Mouse (Mus musculus) erythroblast, embryonic 14.5 days (primary cell): ENCODE data around the gene Fsd2. TPM values are rescaled to one million over a fixed set of nuclear protein-coding genes. Genes with fewer than 3 reads are reported as not detected.

Source experiments
- H3K27me3 ChIP-seq: 2 replicates; pipeline ENCODE4 v1.6.1; 2012; ENCODE audit warnings: inconsistent platforms; ENCODE audit not compliant: control insufficient read depth
- H3K36me3 ChIP-seq: 2 replicates; pipeline ENCODE4 v1.6.1; 2012; ENCODE audit warnings: mild to moderate bottlenecking, inconsistent platforms; ENCODE audit not compliant: control insufficient read depth
- H3K4me1 ChIP-seq: 2 replicates; pipeline ENCODE4 v1.6.1; 2012; ENCODE audit warnings: inconsistent platforms; ENCODE audit not compliant: control insufficient read depth
- H3K4me3 ChIP-seq: replicated peaks from 2 replicates; pipeline ENCODE3; 2012; ENCODE audit warnings: moderate library complexity, mild to moderate bottlenecking, inconsistent platforms
- H3K9me3 ChIP-seq: 2 replicates; pipeline ENCODE4 v1.6.1; 2012; ENCODE audit warnings: low read length, inconsistent platforms, mixed read lengths; ENCODE audit not compliant: control insufficient read depth
- GATA1 ChIP-seq: IDR thresholded peaks from 2 replicates; pipeline ENCODE4 v1.6.1; 2012; ENCODE audit warnings: low read length, inconsistent platforms, mixed read lengths
- TAL1 ChIP-seq: IDR thresholded peaks from 3 replicates; pipeline ENCODE4 v1.6.1; 2012; ENCODE audit warnings: low read length, inconsistent platforms, mixed read lengths
- polyA plus RNA-seq: library from polyadenylated mRNA; stranded (reverse); fragments of >175 nt; gene quantifications from 2 replicates; pipeline ENCODE4 v1.2.3, GENCODE M21; 2012

Gene Fsd2
- polyA plus RNA-seq, 1 experiment, result not detected

DNA sequence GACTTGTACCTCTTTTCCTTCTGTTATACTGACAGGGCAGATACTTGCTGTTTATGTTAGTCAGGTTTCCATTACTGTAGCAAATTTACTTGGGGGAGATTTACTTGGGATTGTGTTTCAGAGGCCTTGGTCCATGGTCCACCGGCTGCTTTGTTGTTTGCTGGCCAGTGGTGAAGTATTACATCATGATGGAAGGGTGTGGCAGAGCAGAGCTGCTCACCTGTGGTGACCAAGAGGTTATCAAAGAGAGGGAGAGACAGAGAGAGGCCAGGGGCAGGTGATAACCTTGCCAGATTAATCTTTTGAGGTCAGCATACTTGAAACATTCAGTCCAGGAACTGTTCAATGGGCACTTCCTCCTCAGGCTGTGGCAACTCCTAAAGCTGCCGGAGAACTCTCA is 65.7 kb downstream of the Fsd2 start:
- no peak overlapping the region for H3K4me3 ChIP-seq
- no peaks in the 10 kb centered on the region for H3K4me1 ChIP-seq
- no peaks in the 10 kb centered on the region for H3K9me3 ChIP-seq
- H3K27me3 ChIP-seq, result 0 out of 2 replicates have a peak, but pooled peaks cover 2% of the 10 kb centered on the region
- no peaks in the 10 kb centered on the region for H3K36me3 ChIP-seq
- TF ChIP-seq GATA1, result no peak
- TF ChIP-seq TAL1, result no peak

DNA sequence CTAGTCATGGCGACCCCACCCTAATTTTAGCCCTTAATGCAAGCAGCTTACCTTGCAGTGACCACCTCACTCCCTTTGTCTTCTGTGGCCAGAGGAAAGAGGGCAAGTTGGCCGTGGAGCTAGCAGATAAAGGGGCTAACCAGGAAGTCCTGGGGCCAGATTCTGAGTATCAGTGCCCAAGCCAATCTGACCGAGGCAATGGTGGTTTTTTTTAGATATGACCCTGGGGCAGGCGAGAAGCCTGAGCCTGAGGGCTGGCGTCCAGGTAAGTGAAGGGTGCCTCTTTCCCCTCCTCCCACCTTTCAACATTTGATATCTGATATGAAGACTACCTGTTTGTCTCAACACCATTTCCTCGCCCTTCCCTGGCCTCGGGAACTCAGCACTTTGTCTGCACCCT is 68.6 kb downstream of the Fsd2 start, which contains the start of gene BC048679:
Gene BC048679, minus strand, starts transcription at position 101 of the 400 bp plus-strand sequence.
- Histone ChIP-seq H3K4me1 (no peaks in the 10 kb centered on the region), H3K27me3 (peaks cover 25% of the 10 kb centered on the region), H3K4me3 (no peak within 1 kb of the TSS), H3K36me3 (no peaks in the 10 kb centered on the region), H3K9me3 (no peaks in the 10 kb centered on the region)
- no peak for TF ChIP-seq GATA1
- no peak for TF ChIP-seq TAL1

DNA sequence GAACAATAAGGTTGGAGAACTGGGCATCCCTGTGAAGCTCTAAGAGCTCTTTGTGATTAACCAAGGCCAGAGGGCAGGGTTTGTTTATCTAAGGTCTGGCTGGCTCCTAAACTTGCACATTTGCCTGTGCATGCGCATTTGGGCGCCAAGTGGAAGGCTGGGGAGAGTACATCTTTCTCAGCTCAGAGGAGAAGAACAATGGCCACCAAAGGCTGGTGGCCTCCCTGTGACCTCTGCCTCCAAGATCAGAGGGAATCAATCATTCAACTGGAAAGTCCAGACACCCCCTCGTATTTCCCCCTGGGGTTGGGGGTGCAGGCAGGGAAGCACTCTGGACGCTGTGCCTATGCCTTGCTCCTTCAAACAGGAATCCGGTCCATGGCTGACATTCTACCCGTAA is 69.6 kb downstream of the Fsd2 start:
- Histone ChIP-seq H3K36me3 (no peaks in the 10 kb centered on the region), H3K4me1 (no peaks in the 10 kb centered on the region), H3K4me3 (no peak overlapping the region), H3K9me3 (no peaks in the 10 kb centered on the region), H3K27me3 (peaks cover 34% of the 10 kb centered on the region)
- TF ChIP-seq TAL1 (no peak), GATA1 (no peak)

DNA sequence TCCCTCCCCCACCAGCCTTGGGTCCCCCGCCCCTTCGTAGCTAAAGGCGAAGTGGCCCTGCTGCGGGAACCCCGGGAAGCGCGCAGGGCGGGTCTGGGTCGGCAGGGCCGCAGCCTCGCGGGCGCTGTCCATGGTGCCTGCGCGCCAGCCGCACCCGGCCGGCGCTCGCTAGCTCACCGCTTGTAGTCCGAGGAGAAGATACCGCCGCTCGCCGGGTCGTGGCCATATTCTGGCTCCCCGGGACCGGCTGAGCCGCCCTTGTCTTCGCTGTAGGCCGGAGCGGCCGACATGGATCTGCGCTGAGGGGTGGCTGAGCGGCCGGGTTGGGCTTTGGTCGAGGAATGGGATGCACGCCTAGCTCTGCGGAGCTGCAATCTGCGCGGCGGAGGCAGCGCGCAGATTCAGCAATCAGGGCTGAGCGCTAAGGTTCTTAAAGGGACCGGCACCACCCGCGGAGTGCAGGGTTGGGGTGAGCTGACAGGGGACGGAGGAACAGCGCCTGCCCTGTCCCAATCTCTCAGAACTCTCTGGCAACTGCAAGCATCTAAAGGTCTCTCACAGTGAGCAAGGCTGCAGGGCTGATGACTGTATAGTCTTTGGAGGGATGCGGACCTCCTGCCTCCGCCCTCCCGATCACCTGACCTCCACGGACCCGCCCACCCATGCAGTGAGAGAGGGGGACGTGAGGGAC is 73.3 kb downstream of the Fsd2 start, which contains the start of gene Ap3b2:
Gene Ap3b2, minus strand, starts transcription at position 595 of the 691 bp plus-strand sequence.
- Histone ChIP-seq H3K27me3 (peaks cover 32% of the 10 kb centered on the region), H3K9me3 (no peaks in the 10 kb centered on the region), H3K4me3 (peak within 1 kb of the TSS; percentile 10), H3K36me3 (no peaks in the 10 kb centered on the region), H3K4me1 (no peaks in the 10 kb centered on the region)
- TF ChIP-seq GATA1, result no peak
- TF ChIP-seq TAL1, result no peak

DNA sequence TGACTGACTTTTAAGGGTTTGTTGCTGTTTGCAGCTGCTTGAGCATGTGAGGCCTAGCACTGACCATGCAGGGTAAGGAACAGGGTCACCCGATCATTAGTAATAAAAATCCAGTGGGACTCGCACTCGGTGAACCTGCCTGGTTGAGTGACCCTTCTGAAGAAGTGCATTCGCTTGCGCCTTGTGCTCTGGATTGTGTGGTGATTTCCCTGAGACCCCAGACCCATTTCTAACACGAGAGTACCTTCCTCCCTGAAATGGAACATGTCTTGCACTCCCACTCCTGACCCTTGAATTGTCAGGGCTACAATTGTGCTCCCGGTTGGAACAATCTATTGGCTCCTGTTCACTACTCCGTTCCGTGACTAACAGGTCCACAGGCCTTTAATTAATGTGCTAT is 74.1 kb downstream of the Fsd2 start:
- Histone ChIP-seq H3K36me3 (no peaks in the 10 kb centered on the region), H3K4me3 (no peak overlapping the region), H3K9me3 (no peaks in the 10 kb centered on the region), H3K27me3 (peaks cover 32% of the 10 kb centered on the region), H3K4me1 (no peaks in the 10 kb centered on the region)
- no peak for TF ChIP-seq TAL1
- no peak for TF ChIP-seq GATA1

DNA sequence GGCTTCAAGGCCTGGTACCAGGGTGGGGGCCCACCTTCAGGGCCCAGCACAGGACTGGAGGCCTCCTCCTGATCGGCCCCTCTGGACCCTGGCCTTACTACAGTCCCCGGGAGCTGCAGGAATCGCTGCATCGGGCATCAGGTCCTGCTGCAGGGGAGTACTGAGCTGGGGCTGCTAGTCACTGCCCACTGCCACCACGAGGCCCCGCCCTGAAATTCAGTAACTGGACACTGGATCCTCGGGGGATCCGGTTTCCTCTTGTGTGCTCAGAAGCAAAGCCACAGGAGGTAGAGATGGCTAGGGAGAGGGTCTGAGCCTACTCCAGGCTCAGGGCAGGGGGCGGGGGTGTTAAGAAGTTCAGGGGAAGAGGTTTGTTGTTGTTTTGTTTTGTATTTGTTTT is 77.1 kb downstream of the Fsd2 start:
- peaks cover 22% of the 10 kb centered on the region for H3K27me3 ChIP-seq
- H3K4me1 ChIP-seq, result no peaks in the 10 kb centered on the region
- TF ChIP-seq TAL1, result no peak
- no peak for TF ChIP-seq GATA1
- no peaks in the 10 kb centered on the region for H3K9me3 ChIP-seq
- H3K4me3 ChIP-seq, result no peak overlapping the region
- no peaks in the 10 kb centered on the region for H3K36me3 ChIP-seq

Other genes with a start within 250 kb of the Fsd2 start
- 31.7 and 36.7 TPM in 2 replicates for gene Rps17, start 221.7 kb downstream of the Fsd2 start, polyA plus RNA-seq
- not detected in 2 replicates for gene Cpeb1, start 111.5 kb downstream of the Fsd2 start, polyA plus RNA-seq
- gene Ap3b2, start 73.0 kb downstream of the Fsd2 start, polyA plus RNA-seq, result not detected in 2 replicates
- gene BC048679, start 68.7 kb downstream of the Fsd2 start, polyA plus RNA-seq, result not detected in 2 replicates
- 3.9 and 4.5 TPM in 2 replicates for gene Whamm, start 4.3 kb upstream of the Fsd2 start, polyA plus RNA-seq
- gene Homer2, start 140.6 kb upstream of the Fsd2 start, polyA plus RNA-seq, result 0.05 and 0.19 TPM in 2 replicates
- gene Ramac, start 196.0 kb upstream of the Fsd2 start, polyA plus RNA-seq, result 1.7 and 2.3 TPM in 2 replicates
- 0.50 and 1.6 TPM in 2 replicates for gene 3110040N11Rik, start 222.5 kb upstream of the Fsd2 start, polyA plus RNA-seq